Mouse (Mus musculus) T-cell, adult 2 months (primary cell): ENCODE data around the gene Fnbp1.

Source experiments
- DNase-seq: peaks from one replicate; pipeline ENCODE4 v3.0.0; 2022; ENCODE audit warnings: low spot score

Gene Fnbp1

GRCm38 (mm10) chr2:31150762-31151161 lies 9.0 kb upstream of the Fnbp1 start:
- DNase-seq: peak; percentile 42

GRCm38 (mm10) chr2:31147054-31147453 lies 5.2 kb upstream of the Fnbp1 start:
- DNase-seq: no peak

- no peak for DNase-seq
Observed at GRCm38 (mm10) chr2:31144901-31145300, 3.1 kb upstream of the Fnbp1 start.

DNA sequence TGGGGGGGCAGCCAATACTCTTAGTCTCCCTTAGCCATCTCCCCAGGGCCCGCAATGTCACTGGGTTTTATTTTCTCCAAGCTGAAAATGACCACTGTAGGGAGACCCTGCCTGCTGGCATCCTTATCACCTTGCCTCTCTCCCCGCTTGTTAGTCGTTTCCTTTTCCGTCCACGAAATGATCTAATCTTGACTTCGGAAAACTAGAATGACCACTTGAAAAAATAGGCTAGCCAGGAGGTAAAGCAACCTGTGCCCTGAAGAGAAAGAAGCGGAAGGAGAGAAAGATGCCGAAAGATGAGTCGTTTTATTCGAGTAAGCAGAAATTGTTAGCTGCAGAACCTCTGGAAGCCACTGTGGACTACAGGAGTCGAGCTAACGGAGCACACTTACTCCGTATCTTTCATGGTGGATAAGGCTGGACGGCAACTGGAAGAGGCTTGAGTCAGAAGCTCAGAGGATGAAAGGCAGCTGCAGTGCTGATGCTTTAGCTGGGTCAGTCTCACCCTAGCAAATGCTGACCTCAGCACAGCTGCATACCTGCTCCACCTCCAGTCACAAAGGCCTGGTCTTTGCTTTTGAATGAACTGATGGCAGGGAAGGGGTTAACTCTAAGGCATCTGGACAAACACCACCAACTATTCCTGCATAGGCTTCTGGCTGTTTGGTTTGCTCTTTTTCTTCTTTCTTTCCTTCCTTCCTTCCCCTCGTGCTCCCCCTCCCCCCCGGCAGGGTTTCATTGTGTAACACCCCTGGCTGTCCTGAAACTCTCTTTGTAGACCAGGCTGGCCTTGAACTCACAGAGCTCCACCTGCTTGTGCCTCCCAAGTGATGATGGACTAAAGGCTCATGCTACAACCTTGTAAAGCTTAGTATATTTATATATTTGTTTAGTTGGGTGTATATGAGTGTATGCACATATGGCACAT lies 2.2 kb upstream of the Fnbp1 start:
- no peak for DNase-seq

- peak; percentile 45 for DNase-seq
Observed at GRCm38 (mm10) chr2:31143326-31143725, 1.5 kb upstream of the Fnbp1 start.

GRCm38 (mm10) chr2:31142505-31142904 lies 697 bp upstream of the Fnbp1 start:
- no peak for DNase-seq

DNA sequence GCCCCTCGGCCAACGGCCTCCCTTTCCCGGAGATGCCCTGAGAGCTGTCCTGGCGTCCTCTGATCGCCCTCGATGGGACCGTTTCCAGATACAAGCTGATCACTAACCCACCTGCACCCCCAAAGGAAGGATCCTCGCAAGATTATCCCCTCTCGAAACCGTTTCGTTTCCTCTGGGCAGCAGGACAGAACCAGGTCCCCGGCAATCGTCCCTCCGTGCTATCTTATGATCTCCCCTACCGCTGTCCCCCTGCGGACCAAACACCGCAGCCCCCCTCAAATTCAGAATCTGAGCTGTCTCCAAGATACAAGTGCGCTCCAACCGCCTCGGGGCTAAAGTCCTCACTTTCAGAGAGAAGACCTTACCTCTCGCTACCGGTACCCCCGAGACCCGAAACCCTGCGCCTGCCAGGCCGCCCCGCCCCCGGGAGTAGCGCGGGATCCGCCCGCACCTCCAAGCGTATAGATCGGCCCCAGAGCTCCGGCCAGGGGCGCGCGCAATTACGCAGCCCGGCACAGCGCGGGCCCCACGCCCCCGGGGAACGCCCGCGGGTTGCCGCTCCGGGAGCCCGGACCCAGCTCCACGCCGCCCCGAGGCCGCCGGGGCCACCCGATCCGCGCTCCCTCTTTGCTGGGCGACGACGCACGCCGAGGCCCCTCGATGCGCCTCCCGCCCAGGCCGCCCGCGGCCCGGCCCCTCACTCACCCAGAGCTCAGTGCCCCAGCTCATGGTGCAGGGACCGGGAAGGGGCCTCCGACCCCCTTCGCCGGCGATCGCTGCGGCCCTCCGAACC lies 538 bp downstream of the Fnbp1 start:
- DNase-seq: no peak

DNA sequence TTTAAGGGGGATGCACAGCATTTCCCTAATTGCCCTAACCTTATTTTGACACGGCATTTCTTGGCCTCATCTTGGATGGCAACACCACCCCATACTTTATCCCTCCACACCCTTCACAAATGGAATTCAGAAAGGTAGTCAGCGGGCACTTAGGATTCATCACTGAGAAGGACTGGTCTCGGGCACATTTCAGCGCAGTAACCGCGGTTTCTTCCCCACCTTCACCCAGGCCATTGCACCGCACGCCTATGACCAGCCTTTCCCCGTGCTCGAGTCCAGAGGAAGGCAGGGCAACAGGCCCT lies 1.1 kb downstream of the Fnbp1 start:
- DNase-seq: no peak

DNA sequence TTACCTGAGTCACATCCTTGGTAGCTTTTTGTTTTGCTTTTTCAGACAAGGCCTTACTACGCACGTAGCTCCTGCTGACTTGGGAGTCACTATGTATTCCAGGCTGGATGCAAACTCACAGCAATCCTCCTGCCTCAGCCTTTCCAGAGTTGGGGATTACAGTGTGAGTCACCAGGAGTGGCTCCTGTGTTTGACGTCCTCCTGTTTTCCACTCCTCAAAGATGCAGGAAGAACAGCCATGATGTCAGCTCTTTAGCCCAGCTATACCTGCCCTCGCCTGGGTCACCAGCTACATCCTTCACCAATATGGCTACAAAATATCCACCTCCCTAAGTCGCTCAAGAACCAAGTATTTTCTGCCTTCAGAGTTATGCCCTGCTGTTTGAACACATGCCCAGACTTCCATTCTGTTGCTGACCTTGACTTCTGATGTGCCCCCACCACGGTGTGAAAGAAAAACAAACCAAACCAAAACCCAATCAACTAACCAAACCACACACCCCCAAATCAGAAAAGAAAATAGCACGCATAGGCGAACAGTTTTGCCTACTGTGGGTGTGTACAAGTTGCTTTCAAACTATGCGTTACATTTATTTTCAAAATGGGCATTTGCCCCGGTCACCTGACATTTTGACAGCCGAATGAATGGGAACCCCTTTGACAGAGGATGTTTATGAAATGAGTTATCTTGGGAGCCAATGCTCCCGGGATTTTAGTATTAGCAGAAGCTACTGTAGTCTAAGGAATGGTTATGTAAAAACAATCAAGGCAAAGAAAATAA lies 1.6 kb downstream of the Fnbp1 start:
- DNase-seq: no peak

DNA sequence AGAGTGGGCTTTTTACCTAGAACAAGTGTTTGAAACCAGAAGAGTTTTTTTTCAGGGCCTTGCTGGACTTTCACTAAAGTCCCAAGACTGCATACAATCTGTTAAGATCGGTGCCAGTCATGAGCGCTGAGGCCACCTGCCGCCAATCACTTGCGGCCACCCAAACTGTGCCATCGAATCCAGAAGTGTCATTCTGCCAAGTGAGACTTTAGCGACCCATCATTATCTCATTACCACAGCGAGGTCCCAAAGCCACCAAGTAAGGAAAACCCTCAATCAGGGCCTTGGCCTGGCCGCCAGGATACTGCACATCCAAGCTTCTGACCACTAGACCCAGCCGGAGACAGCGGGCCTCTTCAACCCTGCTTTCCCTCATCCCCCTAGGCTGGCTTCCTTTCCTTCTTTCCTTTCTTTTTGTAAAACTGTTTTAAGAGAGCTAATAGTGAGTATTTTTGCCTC lies 2.6 kb downstream of the Fnbp1 start:
- no peak for DNase-seq

- DNase-seq: no peak
Observed at GRCm38 (mm10) chr2:31137018-31137590, 4.7 kb downstream of the Fnbp1 start.

- no peak for DNase-seq
Observed at GRCm38 (mm10) chr2:31136338-31136737, 5.5 kb downstream of the Fnbp1 start.

GRCm38 (mm10) chr2:31135512-31135931 lies 6.3 kb downstream of the Fnbp1 start:
- DNase-seq: no peak

DNA sequence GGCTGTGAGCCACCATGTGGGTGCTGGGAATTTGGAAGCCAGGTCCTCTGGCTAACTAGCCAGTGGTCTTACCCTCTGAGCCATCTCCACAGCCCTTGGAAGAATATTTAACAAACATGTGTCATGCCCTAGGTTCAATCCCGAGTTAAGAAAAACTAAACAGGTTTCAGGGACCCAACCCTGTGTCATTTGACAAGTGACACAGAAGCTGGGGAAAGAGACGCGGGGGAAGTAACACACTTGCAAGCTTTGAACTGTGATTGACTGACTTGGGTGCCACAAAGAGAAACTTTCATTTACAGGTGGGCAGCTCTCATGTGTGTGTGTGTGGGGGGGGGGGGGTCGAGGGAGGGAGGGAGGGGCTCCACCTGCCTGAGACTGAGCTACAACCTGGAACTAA lies 7.8 kb downstream of the Fnbp1 start:
- DNase-seq: no peak

DNA sequence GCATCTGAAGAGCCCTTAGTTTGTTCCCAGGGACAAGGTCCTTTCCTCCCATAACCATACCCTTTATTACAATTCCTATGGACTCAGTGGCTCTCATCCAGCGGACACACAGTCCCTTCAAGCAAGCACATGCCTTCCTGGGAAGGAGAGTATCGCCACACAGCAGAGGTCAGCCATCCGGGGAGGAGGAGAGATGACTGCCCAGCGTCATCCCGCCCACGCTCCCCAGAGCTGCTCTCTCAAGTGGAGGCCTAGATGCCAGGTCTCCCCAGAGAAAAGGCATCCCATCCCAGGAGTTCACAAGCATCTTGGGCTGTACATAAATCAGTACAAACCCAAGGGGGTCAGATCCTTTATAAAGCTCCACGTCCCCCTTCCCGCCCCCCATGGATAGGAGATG lies 9.1 kb downstream of the Fnbp1 start:
- no peak for DNase-seq

GRCm38 (mm10) chr2:31130815-31131299 lies 11.0 kb downstream of the Fnbp1 start:
- DNase-seq: peak; percentile 81

- no peak for DNase-seq
Observed at GRCm38 (mm10) chr2:31129742-31130518, 11.9 kb downstream of the Fnbp1 start.

DNA sequence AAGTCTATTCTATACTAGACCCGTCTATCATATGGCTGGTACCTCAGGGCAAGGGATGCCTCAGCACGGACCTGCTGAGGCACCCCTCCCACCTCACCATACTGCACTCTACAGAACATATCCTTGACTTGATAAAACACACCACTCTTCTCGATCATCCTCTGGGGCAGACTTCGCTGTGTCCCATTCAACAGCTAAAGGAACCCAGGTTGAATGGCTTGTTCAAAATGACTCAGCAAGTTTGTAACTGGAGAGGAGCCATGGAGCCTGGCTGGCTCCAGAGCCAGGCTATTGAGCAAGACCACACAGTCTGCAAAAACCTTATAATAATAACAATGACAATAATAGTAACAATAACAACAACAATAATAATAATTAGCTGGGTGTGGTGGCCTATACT lies 13.9 kb downstream of the Fnbp1 start:
- DNase-seq: no peak

- DNase-seq: no peak
Observed at GRCm38 (mm10) chr2:31127219-31127618, 14.6 kb downstream of the Fnbp1 start.

DNA sequence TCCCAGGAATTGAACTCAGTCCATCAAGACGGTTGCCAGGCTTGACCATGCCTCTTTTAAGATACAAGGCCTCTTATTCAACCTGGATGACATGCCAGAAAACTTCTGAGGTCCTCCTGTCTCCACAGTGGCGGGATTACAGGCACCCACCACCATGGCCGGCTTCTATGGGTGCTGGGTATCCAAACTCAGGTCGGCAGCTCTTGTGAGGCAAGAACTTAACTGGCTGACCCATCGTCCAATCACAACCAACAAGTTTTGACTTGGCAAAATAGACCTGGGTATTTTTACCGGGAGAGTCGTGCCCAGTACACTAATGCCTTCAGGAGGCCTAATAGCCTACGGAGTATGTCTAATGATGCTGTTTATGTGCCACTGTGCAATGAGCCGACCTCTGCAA lies 15.8 kb downstream of the Fnbp1 start:
- no peak for DNase-seq

- no peak for DNase-seq
Observed at GRCm38 (mm10) chr2:31125156-31125555, 16.7 kb downstream of the Fnbp1 start.
